Mouse (Mus musculus) gonadal fat pad, adult 2 months (tissue): ENCODE data around the gene Olfr465-ps1. TPM values are rescaled to one million over a fixed set of nuclear protein-coding genes. Genes with fewer than 3 reads are reported as not detected.

ENCODE experiments used
- DNase-seq: peaks from one replicate; pipeline ENCODE4 v3.0.0-alpha.2; 2012; ENCODE audit warnings: low read depth
- polyA plus RNA-seq: library from polyadenylated mRNA; depleted of rRNA; stranded (reverse); fragments of >200 nt; gene quantifications from 2 replicates; pipeline ENCODE4 v1.2.3, GENCODE M21; 2012; rRNA removed

Olfr465-ps1 gene
- not detected in 2 replicates for polyA plus RNA-seq

- no peak for DNase-seq
These were observed at the start of gene Olfr465-ps1 for GRCm38 (mm10) chr13:65137789-65138188. Gene Olfr465-ps1, plus strand, starts transcription at chr13:65138089.

GRCm38 (mm10) chr13:65095923-65096322 is 42.0 kb upstream of the Olfr465-ps1 start:
- DNase-seq, result no peak

- no peak for DNase-seq
These were observed 40.9 kb upstream of the Olfr465-ps1 start for GRCm38 (mm10) chr13:65097018-65097417.

DNA sequence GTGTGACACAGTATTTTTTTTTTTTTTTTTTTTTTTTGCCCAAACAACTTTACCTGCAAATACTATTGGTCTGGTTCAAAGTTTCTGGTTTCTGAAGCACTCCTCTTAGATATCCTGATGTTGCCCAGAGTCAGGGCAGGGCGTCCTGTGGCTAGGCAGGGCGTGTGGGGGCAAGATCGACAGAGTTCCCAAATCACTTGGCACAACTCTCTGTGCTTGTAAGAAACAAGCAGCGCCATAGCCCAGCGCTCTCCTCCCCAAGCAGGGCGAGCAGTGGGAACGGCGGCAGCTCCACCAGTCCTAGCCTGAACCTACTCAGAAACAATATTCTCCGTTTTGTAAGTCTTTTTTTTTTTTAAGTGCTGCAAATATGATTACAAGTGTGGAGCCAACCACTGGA is 37.2 kb upstream of the Olfr465-ps1 start:
- no peak for DNase-seq

- DNase-seq, result no peak
These were observed 36.7 kb upstream of the Olfr465-ps1 start for GRCm38 (mm10) chr13:65101232-65101631.

DNA sequence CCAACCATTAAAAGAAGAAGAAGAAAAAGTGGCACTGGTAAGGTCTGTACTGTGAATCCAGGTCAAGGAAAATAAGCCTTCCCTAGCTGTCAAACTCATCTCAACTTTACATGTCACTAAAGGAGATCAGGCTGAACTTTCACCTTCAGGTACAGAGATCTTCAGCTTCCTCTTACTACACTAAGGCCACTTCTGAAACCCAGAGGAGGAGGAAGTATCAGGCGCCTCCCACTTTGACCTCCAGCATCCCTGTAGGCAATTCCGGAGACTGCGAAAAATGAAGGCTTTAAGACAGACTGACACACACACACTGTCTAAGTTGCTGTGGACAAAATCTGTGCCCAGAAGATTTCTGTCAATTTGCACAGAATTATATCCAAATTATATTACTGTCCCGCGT is 25.9 kb upstream of the Olfr465-ps1 start:
- DNase-seq, result no peak

- peak; percentile 49 for DNase-seq
These were observed 25.3 kb upstream of the Olfr465-ps1 start, which contains the start of gene Mfsd14b for GRCm38 (mm10) chr13:65112459-65113110. Gene Mfsd14b, minus strand, starts transcription at chr13:65112975.

DNA sequence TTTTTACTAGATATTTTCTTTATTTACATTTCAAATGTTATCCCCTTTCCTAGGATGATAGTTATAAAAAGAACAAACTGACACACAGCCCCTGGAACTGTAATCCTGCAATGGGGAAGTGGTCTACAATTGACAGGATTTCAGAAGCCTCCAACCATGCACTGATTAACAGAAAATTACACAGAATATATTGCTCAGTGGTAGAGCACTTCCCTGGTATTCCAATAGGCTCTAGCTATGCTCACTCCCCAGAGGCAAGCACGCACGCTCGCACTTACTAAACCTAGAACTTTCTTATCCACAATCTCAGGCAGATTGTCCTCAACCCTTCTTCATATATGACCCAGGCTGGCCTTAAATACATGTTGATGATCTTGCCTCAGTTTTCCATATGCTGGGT is 24.6 kb upstream of the Olfr465-ps1 start:
- no peak for DNase-seq

GRCm38 (mm10) chr13:65120984-65121383 is 16.9 kb upstream of the Olfr465-ps1 start:
- no peak for DNase-seq

GRCm38 (mm10) chr13:65122111-65122510 is 15.8 kb upstream of the Olfr465-ps1 start:
- DNase-seq, result no peak

- DNase-seq, result no peak
These were observed 10.6 kb upstream of the Olfr465-ps1 start for GRCm38 (mm10) chr13:65127063-65127847.

- DNase-seq, result no peak
These were observed 12.1 kb downstream of the Olfr465-ps1 start, which contains the start of gene Olfr466 for GRCm38 (mm10) chr13:65149940-65150339. Gene Olfr466, plus strand, starts transcription at chr13:65150240.

- DNase-seq, result no peak
These were observed 36.2 kb downstream of the Olfr465-ps1 start for GRCm38 (mm10) chr13:65174102-65174501.

DNA sequence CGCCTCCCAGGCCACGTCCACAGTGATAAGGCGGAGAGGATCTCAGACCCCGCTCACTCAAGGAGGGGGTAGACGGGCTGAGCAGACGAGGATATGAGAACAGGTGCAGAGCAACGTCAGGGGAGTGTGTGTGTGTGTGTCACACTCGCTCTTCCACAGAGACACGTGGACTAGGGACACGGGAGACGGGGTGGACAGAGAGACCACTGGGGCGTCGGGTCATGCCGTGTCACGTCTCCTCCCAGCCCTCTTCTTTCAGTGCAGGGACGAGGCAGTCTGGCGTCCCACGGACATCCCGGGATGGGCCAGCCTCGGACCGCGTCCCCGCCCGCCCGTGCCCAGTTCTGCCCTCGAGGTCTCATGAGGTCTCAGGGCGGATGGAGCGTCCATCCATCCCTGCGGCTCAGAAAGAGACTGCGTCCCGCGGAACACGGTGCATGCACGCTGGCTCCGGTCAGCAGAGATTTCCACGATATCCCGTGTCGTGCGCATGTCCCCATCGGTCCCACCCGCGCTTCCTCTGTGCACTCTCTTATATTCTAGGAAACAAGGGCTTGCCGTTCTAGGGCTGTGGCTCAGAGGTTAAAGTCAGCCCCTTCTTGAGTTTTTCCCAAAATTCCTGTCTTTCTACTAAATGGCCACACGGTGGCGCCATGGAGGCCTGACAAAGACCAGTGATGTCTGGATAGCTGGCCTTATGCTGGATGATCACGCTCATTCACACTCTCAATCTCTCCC is 38.0 kb downstream of the Olfr465-ps1 start:
- DNase-seq, result no peak

- no peak for DNase-seq
These were observed 38.7 kb downstream of the Olfr465-ps1 start for GRCm38 (mm10) chr13:65176472-65177091.

Other genes with a start within 250 kb of the Olfr465-ps1 start
- 1.1 and 1.5 TPM in 2 replicates for gene Cntnap3, start 234.1 kb upstream of the Olfr465-ps1 start, polyA plus RNA-seq
- 0.03 and 0.16 TPM in 2 replicates for gene Spata31, start 220.7 kb upstream of the Olfr465-ps1 start, polyA plus RNA-seq
- gene Spata31d1c, start 105.0 kb upstream of the Olfr465-ps1 start, polyA plus RNA-seq, result 0.09 TPM in 1 of 2 replicates, not detected in the other
- gene Prss47, start 85.3 kb upstream of the Olfr465-ps1 start, polyA plus RNA-seq, result 0.10 TPM in 1 of 2 replicates, not detected in the other
- gene Mfsd14b, start 25.1 kb upstream of the Olfr465-ps1 start, polyA plus RNA-seq, result 20.8 and 23.8 TPM in 2 replicates
- not detected in 2 replicates for gene Olfr466, start 12.2 kb downstream of the Olfr465-ps1 start, polyA plus RNA-seq
- 0.04 TPM in 2 replicates for gene Nlrp4f, start 67.9 kb downstream of the Olfr465-ps1 start, polyA plus RNA-seq
- gene Gm10775, start 121.5 kb downstream of the Olfr465-ps1 start, polyA plus RNA-seq, result not detected in 2 replicates
- gene Zfp369, start 140.7 kb downstream of the Olfr465-ps1 start, polyA plus RNA-seq, result 14.3 and 15.1 TPM in 2 replicates